Mouse (Mus musculus): ENCODE results near the gene Papss2. TPM values are rescaled to one million over a fixed set of nuclear protein-coding genes. Genes with fewer than 3 reads are reported as not detected.
A peak's percentile ranks its signal among the peaks of the same experiment; 100 is the strongest.
"Not testable (repeated sequence)": the region's sequence is repeated elsewhere in the genome, so short reads cannot be mapped to it uniquely, and the experiment has no call there.

The Papss2 gene
- total RNA-seq, 2 experiments from 2014 or later, result 11.0 to 12.1 TPM

GRCm38 (mm10) chr19:32641995-32642394, 46.4 kb downstream of the Papss2 start:
- DNase-seq, result no peak

- no peak for DNase-seq
Measured at GRCm38 (mm10) chr19:32643642-32644041, 48.1 kb downstream of the Papss2 start.

- no peak for DNase-seq
Measured at GRCm38 (mm10) chr19:32645939-32646338, 50.3 kb downstream of the Papss2 start.

GRCm38 (mm10) chr19:32646382-32646781, 50.8 kb downstream of the Papss2 start:
- DNase-seq, result no peak

GRCm38 (mm10) chr19:32648019-32648571, 52.5 kb downstream of the Papss2 start:
- no peak for DNase-seq

GRCm38 (mm10) chr19:32651046-32651445, 55.5 kb downstream of the Papss2 start:
- DNase-seq, result no peak

- no peak for DNase-seq
Measured at GRCm38 (mm10) chr19:32653122-32653521, 57.5 kb downstream of the Papss2 start.

- no peak for DNase-seq
Measured at GRCm38 (mm10) chr19:32653630-32654362, 58.2 kb downstream of the Papss2 start.

- DNase-seq, result no peak
Measured at GRCm38 (mm10) chr19:32659346-32659745, 63.8 kb downstream of the Papss2 start.

GRCm38 (mm10) chr19:32662936-32663335, 67.3 kb downstream of the Papss2 start:
- DNase-seq, result no peak

- DNase-seq, result no peak
Measured at GRCm38 (mm10) chr19:32665243-32665642, 69.7 kb downstream of the Papss2 start.

- DNase-seq, result not testable (repeated sequence)
Measured at GRCm38 (mm10) chr19:32667830-32668229, 72.2 kb downstream of the Papss2 start.

GRCm38 (mm10) chr19:32675766-32676165, 80.2 kb downstream of the Papss2 start:
- no peak for DNase-seq

GRCm38 (mm10) chr19:32680894-32681293, 85.3 kb downstream of the Papss2 start:
- DNase-seq, result no peak

- DNase-seq, result no peak
Measured at GRCm38 (mm10) chr19:32683081-32683480, 87.5 kb downstream of the Papss2 start.

- no peak for DNase-seq
Measured at GRCm38 (mm10) chr19:32687721-32688120, 92.1 kb downstream of the Papss2 start.

GRCm38 (mm10) chr19:32688227-32688626, 92.6 kb downstream of the Papss2 start:
- DNase-seq, result not testable (repeated sequence)

- no peak for DNase-seq
Measured at GRCm38 (mm10) chr19:32689724-32690123, 94.1 kb downstream of the Papss2 start.

GRCm38 (mm10) chr19:32696674-32697073, 101.1 kb downstream of the Papss2 start:
- no peak for DNase-seq

GRCm38 (mm10) chr19:32702191-32702590, 106.6 kb downstream of the Papss2 start:
- DNase-seq, result no peak

GRCm38 (mm10) chr19:32708996-32709395, 113.4 kb downstream of the Papss2 start:
- DNase-seq, result no peak

GRCm38 (mm10) chr19:32710288-32710687, 114.7 kb downstream of the Papss2 start:
- no peak for DNase-seq

GRCm38 (mm10) chr19:32711761-32712541, 116.4 kb downstream of the Papss2 start:
- DNase-seq, result peak; percentile 92 to 94
